Mouse (Mus musculus) lung, postnatal 0 days (tissue): Measurements from ENCODE around the gene Znrf1.

Source experiments
- CTCF ChIP-seq: IDR thresholded peaks from 2 replicates; pipeline ENCODE4 v1.5.1; 2016; ENCODE audit warnings: antibody characterized with exemption, mild to moderate bottlenecking
- EP300 ChIP-seq: IDR thresholded peaks from 2 replicates; pipeline ENCODE4 v1.6.1; 2016; ENCODE audit warnings: antibody characterized with exemption, mild to moderate bottlenecking, control low read depth

DNA sequence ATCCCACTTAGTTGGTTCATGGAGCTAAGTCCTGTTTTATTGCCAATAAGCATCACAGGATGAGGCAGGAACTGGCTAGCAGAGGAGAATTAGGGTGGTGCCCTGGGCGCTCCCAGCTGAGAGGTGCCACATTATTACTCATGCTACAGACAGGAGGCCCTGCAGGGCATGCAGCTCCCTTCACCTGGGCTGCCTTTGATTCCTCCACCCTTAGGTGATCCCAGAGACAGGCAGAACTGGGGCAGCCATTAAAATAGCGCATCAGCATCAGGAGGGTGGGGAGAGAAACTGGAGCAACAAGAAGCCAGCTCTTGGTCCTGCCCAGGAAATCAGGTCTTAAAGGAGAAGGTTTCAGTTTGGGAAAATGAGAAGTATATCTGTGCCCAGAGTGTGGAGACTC is 69.1 kb downstream of the Znrf1 start:
- TF ChIP-seq CTCF (no peak), EP300 (no peak)
